Mouse (Mus musculus) heart, embryonic 16.5 days (tissue): ENCODE data around the gene Akr1b10. TPM values are rescaled to one million over a fixed set of nuclear protein-coding genes. Genes with fewer than 3 reads are reported as not detected.
A peak's percentile ranks its signal among the peaks of the same experiment; 100 is the strongest.

Experiments
- ATAC-seq: fragments of 200-750 bp; cut with Nextera tagmentation; replicated peaks from 2 replicates; pipeline ENCODE4 v1.8.0; 2017; ENCODE audit warnings: moderate number of reproducible peaks; ENCODE audit not compliant: insufficient read depth, low FRiP score; ENCODE audit errors: extremely low read depth
- H3K27ac ChIP-seq: fragments of 300-500 bp; sonication (generic); 2 replicates; pipeline ENCODE4 v1.5.1; 2014; ENCODE audit warnings: mild to moderate bottlenecking, low read length, control low read depth, moderate library complexity
- H3K27me3 ChIP-seq: fragments of 300-500 bp; sonication (generic); 2 replicates; pipeline ENCODE4 v1.6.1; 2014; ENCODE audit warnings: low read length, mixed read lengths; ENCODE audit not compliant: control insufficient read depth, insufficient read depth
- H3K36me3 ChIP-seq: fragments of 300-500 bp; sonication (generic); 2 replicates; pipeline ENCODE4 v1.6.1; 2014; ENCODE audit not compliant: control insufficient read depth, insufficient read depth
- H3K4me1 ChIP-seq: fragments of 300-500 bp; sonication (generic); 2 replicates; pipeline ENCODE4 v1.6.1; 2014; ENCODE audit warnings: low read length, mixed read lengths; ENCODE audit not compliant: control insufficient read depth, insufficient read depth
- H3K4me2 ChIP-seq: fragments of 300-500 bp; sonication (generic); 2 replicates; pipeline ENCODE4 v1.6.1; 2014; ENCODE audit warnings: low read depth, mild to moderate bottlenecking, control low read depth, low read length
- H3K4me3 ChIP-seq: fragments of 300-500 bp; sonication (generic); 2 replicates; pipeline ENCODE4 v1.5.1; 2014; ENCODE audit warnings: mild to moderate bottlenecking, control low read depth, low read length
- H3K9ac ChIP-seq: fragments of 300-500 bp; sonication (generic); 2 replicates; pipeline ENCODE4 v1.6.1; 2014; ENCODE audit warnings: low read length, control low read depth
- H3K9me3 ChIP-seq: fragments of 300-500 bp; sonication (generic); replicated peaks from 2 replicates; pipeline ENCODE4 v1.6.1; 2016; ENCODE audit warnings: low read length; ENCODE audit not compliant: control insufficient read depth
- WGBS: fragments of 180-500 bp; shearing (Covaris S2); extraction: QIAGEN DNeasy Blood & Tissue Kit; methylation state at CpG from one replicate; pipeline ENCODE4 v1.1.7; 2014; 5-methylcytosine and 5-hydroxymethylcytosine counted together
- polyA plus RNA-seq: library from polyadenylated mRNA; unstranded; fragments of >200 nt; fragmentation: Nextera tagmentation; extraction: Ambion mirVana; gene quantifications from 2 replicates; pipeline ENCODE4 v1.2.1, GENCODE M21; 2015

Gene Akr1b10
- 68.3 and 74.7 TPM in 2 replicates for polyA plus RNA-seq

- Histone ChIP-seq H3K27me3 (no peaks in the 10 kb centered on the region), H3K4me3 (peak within 1 kb of the TSS; percentile 67), H3K27ac (peak within 1 kb of the TSS; percentile 88), H3K4me2 (peak within 1 kb of the TSS; percentile 85), H3K4me1 (0 out of 2 replicates have a peak, but pooled peaks cover 2% of the 10 kb centered on the region), H3K9ac (peak within 1 kb of the TSS; percentile 75), H3K36me3 (peaks cover 11% of the 10 kb centered on the region), H3K9me3 (no peaks in the 10 kb centered on the region)
- ATAC-seq, result peak; percentile 80
- 0% methylated on average over 17 of the region's 17 CpGs for WGBS
Observed at GRCm38 (mm10) chr6:34384110-34384661, at the start of gene Akr1b10. TSS of gene Akr1b10 (plus strand) at chr6:34384218.

DNA sequence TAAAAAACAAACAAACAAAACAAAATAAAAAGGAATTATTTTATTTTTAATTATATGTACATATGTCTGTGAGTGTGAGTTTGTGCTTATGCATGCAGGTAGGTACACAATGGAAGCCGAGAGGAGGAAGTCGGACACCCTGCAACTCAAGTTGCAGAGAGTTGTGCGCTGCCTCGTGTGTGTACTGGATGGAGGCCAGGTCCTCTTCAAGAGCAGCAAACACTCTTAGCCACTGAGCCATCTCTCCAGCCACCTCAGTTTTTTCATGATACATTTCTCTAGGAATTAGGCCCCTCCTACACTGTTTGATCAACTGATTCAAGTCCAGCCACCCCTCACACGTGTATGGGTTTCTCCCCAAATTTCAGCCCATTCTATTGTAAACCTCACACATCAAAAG is 49.3 kb upstream of the Akr1b10 start:
- WGBS, result 64% methylated on average over 5 of the region's 5 CpGs
- H3K4me2 ChIP-seq, result no peak overlapping the region
- H3K4me1 ChIP-seq, result no peaks in the 10 kb centered on the region
- no peak overlapping the region for H3K9ac ChIP-seq
- H3K27ac ChIP-seq, result no peak overlapping the region
- no peaks in the 10 kb centered on the region for H3K9me3 ChIP-seq
- H3K36me3 ChIP-seq, result no peaks in the 10 kb centered on the region
- no peaks in the 10 kb centered on the region for H3K27me3 ChIP-seq
- no peak overlapping the region for H3K4me3 ChIP-seq
- no peak for ATAC-seq

- H3K4me1 ChIP-seq, result peaks cover 4% of the 10 kb centered on the region; the same call in 1 of the 2 replicates
- H3K36me3 ChIP-seq, result no peaks in the 10 kb centered on the region
- WGBS, result 76% methylated on average over 2 of the region's 2 CpGs
- no peak overlapping the region for H3K4me3 ChIP-seq
- peaks cover 4% of the 10 kb centered on the region; the same call in 1 of the 2 replicates for H3K9me3 ChIP-seq
- H3K4me2 ChIP-seq, result no peak overlapping the region
- H3K27me3 ChIP-seq, result no peaks in the 10 kb centered on the region
- H3K27ac ChIP-seq, result no peak overlapping the region
- no peak for ATAC-seq
- H3K9ac ChIP-seq, result no peak overlapping the region
Observed at GRCm38 (mm10) chr6:34337799-34338198, 46.2 kb upstream of the Akr1b10 start.

DNA sequence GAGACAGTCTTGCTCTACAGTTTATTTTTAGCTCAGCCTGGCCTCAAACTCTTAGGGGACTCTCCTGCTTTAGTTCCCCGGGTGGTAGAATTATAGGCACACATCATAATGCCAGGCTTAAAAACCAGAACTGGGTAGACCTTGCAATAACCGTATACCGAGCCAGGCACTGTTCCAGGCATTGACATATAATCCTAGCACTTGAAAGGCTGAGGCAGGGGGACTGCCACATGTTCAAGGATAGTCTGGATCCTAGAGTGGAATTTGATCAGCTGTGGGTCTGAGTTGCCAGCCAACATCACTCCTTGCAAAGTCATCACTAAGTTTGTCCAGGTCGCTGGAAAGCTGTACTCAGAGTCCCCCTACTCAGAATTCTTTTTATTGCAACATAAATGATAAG is 42.0 kb upstream of the Akr1b10 start:
- peaks cover 4% of the 10 kb centered on the region; the same call in 1 of the 2 replicates for H3K9me3 ChIP-seq
- no peak overlapping the region for H3K9ac ChIP-seq
- peaks cover 15% of the 10 kb centered on the region for H3K4me1 ChIP-seq
- WGBS, result 60% methylated on average over 4 of the region's 4 CpGs
- H3K36me3 ChIP-seq, result no peaks in the 10 kb centered on the region
- H3K4me3 ChIP-seq, result no peak overlapping the region
- no peak for ATAC-seq
- H3K27me3 ChIP-seq, result no peaks in the 10 kb centered on the region
- no peak overlapping the region for H3K4me2 ChIP-seq
- H3K27ac ChIP-seq, result no peak overlapping the region

DNA sequence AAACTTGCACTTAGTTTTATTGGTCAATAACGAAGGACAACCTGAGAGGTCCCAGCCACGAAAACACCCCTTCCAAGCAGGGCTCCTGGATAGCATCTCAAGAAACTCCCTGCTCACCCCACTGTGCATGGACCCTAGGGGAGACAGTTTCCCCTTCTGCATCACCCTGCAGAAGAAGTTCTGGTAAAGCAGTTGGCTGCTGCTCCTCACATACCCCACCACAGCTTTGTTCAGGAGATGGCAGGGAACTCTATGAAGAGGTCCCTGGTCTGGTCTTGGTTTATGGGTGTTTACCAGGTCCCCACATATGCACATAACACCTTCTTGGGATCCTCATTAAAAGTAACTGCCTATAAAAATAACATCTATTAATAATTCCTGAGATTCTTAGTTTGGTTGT is 41.5 kb upstream of the Akr1b10 start:
- WGBS, result 85% methylated on average over 2 of the region's 2 CpGs
- ATAC-seq, result no peak
- Histone ChIP-seq H3K9me3 (peaks cover 4% of the 10 kb centered on the region; the same call in 1 of the 2 replicates), H3K4me1 (peaks cover 15% of the 10 kb centered on the region), H3K36me3 (no peaks in the 10 kb centered on the region), H3K4me2 (no peak overlapping the region), H3K27me3 (no peaks in the 10 kb centered on the region), H3K9ac (no peak overlapping the region), H3K27ac (no peak overlapping the region), H3K4me3 (no peak overlapping the region)

GRCm38 (mm10) chr6:34343426-34343825 is 40.6 kb upstream of the Akr1b10 start:
- peaks cover 15% of the 10 kb centered on the region for H3K4me1 ChIP-seq
- no peaks in the 10 kb centered on the region for H3K27me3 ChIP-seq
- H3K9ac ChIP-seq, result no peak overlapping the region
- 83% methylated on average over 6 of the region's 6 CpGs for WGBS
- H3K9me3 ChIP-seq, result peaks cover 4% of the 10 kb centered on the region; the same call in 1 of the 2 replicates
- H3K36me3 ChIP-seq, result no peaks in the 10 kb centered on the region
- H3K4me3 ChIP-seq, result no peak overlapping the region
- no peak overlapping the region for H3K4me2 ChIP-seq
- H3K27ac ChIP-seq, result no peak overlapping the region
- ATAC-seq, result no peak

DNA sequence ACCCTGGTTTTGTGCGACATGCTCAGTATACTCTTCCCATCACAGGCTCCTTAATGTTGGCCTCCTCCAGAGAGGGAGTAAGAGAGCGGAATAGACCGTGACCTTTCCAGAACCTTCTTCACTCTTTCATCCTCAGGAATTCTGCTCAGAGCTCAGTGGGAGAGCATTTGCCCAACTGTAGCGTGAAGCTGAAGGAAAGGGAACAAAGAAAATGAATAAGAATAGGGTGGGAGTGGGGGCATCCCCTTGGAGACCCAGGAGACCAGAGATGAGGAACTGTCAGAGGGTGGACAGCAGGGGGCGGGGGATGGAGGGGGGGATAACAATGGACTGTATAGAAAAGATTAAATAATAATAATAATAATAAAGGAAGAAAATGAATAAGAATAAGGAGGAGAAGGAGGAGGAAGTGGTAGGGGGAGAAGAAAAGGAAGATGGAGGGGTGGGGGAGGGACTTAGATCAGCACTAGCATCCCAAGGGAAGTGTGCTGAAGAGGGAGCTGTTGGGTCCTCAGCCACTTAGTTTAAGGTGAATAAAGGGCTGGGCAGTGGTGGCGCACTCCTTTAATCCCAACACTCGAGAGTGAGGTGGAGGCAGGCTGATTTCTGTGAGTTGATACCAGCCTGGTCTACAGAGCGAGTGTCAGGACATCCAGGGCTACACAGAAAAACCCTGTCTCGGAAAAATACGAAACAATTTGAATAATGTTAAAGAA is 39.7 kb upstream of the Akr1b10 start:
- H3K4me3 ChIP-seq, result no peak overlapping the region
- H3K4me2 ChIP-seq, result no peak overlapping the region
- no peak overlapping the region for H3K27ac ChIP-seq
- H3K4me1 ChIP-seq, result peaks cover 15% of the 10 kb centered on the region
- no peak for ATAC-seq
- peaks cover 4% of the 10 kb centered on the region; the same call in 1 of the 2 replicates for H3K9me3 ChIP-seq
- no peaks in the 10 kb centered on the region for H3K27me3 ChIP-seq
- 66% methylated on average over 10 of the region's 10 CpGs for WGBS
- no peak overlapping the region for H3K9ac ChIP-seq
- no peaks in the 10 kb centered on the region for H3K36me3 ChIP-seq

- Histone ChIP-seq H3K9ac (no peak overlapping the region), H3K36me3 (no peaks in the 10 kb centered on the region), H3K9me3 (peaks cover 4% of the 10 kb centered on the region; the same call in 1 of the 2 replicates), H3K4me1 (peaks cover 15% of the 10 kb centered on the region), H3K4me3 (no peak overlapping the region), H3K4me2 (no peak overlapping the region), H3K27me3 (no peaks in the 10 kb centered on the region), H3K27ac (no peak overlapping the region)
- WGBS, result 23% methylated on average over 9 of the region's 9 CpGs
- ATAC-seq, result no peak
Observed at GRCm38 (mm10) chr6:34344935-34345334, 39.1 kb upstream of the Akr1b10 start.
